Mouse (Mus musculus) heart, embryonic 16.5 days (tissue): ENCODE results near the gene Smyd2. TPM values are rescaled to one million over a fixed set of nuclear protein-coding genes. Genes with fewer than 3 reads are reported as not detected.

Source experiments
- ATAC-seq: fragments of 200-750 bp; cut with Nextera tagmentation; replicated peaks from 2 replicates; pipeline ENCODE4 v1.8.0; 2017; ENCODE audit warnings: moderate number of reproducible peaks; ENCODE audit not compliant: insufficient read depth, low FRiP score; ENCODE audit errors: extremely low read depth
- H3K27ac ChIP-seq: fragments of 300-500 bp; sonication (generic); 2 replicates; pipeline ENCODE4 v1.5.1; 2014; ENCODE audit warnings: mild to moderate bottlenecking, low read length, control low read depth, moderate library complexity
- H3K27me3 ChIP-seq: fragments of 300-500 bp; sonication (generic); 2 replicates; pipeline ENCODE4 v1.6.1; 2014; ENCODE audit warnings: low read length, mixed read lengths; ENCODE audit not compliant: control insufficient read depth, insufficient read depth
- H3K36me3 ChIP-seq: fragments of 300-500 bp; sonication (generic); 2 replicates; pipeline ENCODE4 v1.6.1; 2014; ENCODE audit not compliant: control insufficient read depth, insufficient read depth
- H3K4me1 ChIP-seq: fragments of 300-500 bp; sonication (generic); 2 replicates; pipeline ENCODE4 v1.6.1; 2014; ENCODE audit warnings: low read length, mixed read lengths; ENCODE audit not compliant: control insufficient read depth, insufficient read depth
- H3K4me2 ChIP-seq: fragments of 300-500 bp; sonication (generic); 2 replicates; pipeline ENCODE4 v1.6.1; 2014; ENCODE audit warnings: low read depth, mild to moderate bottlenecking, control low read depth, low read length
- H3K4me3 ChIP-seq: fragments of 300-500 bp; sonication (generic); 2 replicates; pipeline ENCODE4 v1.5.1; 2014; ENCODE audit warnings: mild to moderate bottlenecking, control low read depth, low read length
- H3K9ac ChIP-seq: fragments of 300-500 bp; sonication (generic); 2 replicates; pipeline ENCODE4 v1.6.1; 2014; ENCODE audit warnings: low read length, control low read depth
- H3K9me3 ChIP-seq: fragments of 300-500 bp; sonication (generic); replicated peaks from 2 replicates; pipeline ENCODE4 v1.6.1; 2016; ENCODE audit warnings: low read length; ENCODE audit not compliant: control insufficient read depth
- WGBS: fragments of 180-500 bp; shearing (Covaris S2); extraction: QIAGEN DNeasy Blood & Tissue Kit; methylation state at CpG from one replicate; pipeline ENCODE4 v1.1.7; 2014; 5-methylcytosine and 5-hydroxymethylcytosine counted together
- polyA plus RNA-seq: library from polyadenylated mRNA; unstranded; fragments of >200 nt; fragmentation: Nextera tagmentation; extraction: Ambion mirVana; gene quantifications from 2 replicates; pipeline ENCODE4 v1.2.1, GENCODE M21; 2015

Smyd2 gene
- polyA plus RNA-seq, 1 experiment from 2014 or later: 244 TPM

DNA sequence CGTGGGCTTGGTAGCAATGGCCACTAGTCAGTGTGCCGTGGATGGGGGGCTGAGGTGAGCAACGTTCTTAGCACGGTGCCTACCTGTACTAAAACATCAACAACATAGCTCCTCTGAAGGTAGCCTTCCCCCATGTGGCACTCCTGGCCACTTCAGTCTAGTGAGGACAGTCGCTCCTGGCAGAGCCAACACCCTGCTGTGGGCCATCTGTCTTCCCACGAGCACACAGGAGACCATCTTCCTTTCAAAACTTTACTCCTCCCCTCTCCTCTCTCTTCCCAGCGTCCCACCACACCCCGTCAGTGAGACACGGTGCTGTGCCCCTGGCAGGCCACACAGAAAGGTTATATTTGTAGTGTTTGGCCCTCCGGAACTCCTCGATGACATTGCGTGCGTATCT is 37.2 kb downstream of the Smyd2 start:
- 70% methylated on average over 13 of the region's 13 CpGs for WGBS
- no peak overlapping the region for H3K4me3 ChIP-seq
- H3K9me3 ChIP-seq: no peaks in the 10 kb centered on the region
- no peaks in the 10 kb centered on the region for H3K27me3 ChIP-seq
- H3K4me2 ChIP-seq: no peak overlapping the region
- H3K4me1 ChIP-seq: peaks cover 23% of the 10 kb centered on the region
- H3K9ac ChIP-seq: no peak overlapping the region
- no peak overlapping the region for H3K27ac ChIP-seq
- ATAC-seq: no peak
- peaks cover 25% of the 10 kb centered on the region for H3K36me3 ChIP-seq

DNA sequence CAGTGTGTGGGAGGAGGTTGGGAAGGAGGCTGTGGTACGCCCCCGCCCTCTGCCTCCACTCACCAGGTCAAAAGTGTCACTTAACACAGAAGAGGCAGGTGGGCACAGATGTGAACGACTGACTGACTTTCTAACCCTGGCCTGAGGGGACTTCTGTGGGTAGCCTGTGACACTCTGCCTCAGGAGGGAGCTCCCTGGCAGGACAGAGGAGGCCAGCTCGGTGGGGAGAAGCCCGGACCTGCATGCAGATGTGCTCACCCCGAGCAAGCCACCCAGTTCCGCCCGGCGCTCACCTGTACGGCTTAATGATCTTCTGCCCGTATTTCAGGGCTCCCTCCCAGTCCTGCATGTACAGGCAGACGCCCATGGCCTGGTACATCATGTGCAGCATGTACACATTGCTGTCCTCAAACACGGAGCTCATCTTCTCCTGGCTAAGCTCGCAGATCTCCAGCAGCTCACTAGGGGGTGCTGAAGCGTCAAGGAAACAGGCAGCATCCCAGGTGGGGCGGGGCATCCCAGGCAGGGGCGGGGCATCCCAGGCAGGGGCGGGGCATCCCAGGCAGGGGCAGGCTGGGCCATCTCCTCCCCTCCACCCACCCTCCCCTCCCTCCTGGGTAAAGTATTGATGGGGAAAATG is 38.5 kb downstream of the Smyd2 start:
- peaks cover 21% of the 10 kb centered on the region for H3K4me1 ChIP-seq
- no peak overlapping the region for H3K4me3 ChIP-seq
- no peak overlapping the region for H3K4me2 ChIP-seq
- no peaks in the 10 kb centered on the region for H3K9me3 ChIP-seq
- H3K27me3 ChIP-seq: no peaks in the 10 kb centered on the region
- H3K27ac ChIP-seq: no peak overlapping the region
- no peak overlapping the region for H3K9ac ChIP-seq
- WGBS: 48% methylated on average over 18 of the region's 18 CpGs
- peaks cover 25% of the 10 kb centered on the region for H3K36me3 ChIP-seq
- no peak for ATAC-seq

DNA sequence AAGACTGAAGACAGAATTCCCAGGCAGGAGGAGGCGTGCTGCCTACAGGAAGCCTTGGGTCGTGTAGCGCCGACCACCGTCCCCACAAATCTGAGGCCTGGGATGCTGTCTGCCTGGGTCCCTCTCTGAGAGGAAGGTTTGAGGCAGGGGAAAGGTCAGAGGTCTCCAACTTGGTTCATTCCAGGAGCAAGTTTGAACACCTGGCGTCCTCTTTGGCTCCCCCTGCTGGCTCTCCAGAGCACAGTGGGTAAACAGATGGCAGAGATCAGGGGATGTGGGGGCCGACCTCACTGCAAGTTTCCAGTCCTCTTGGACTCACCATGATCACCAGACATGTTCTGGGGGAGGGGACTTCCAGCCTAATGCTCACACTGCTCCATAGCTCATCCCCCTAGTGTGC is 39.3 kb downstream of the Smyd2 start:
- no peak for ATAC-seq
- H3K4me1 ChIP-seq: peaks cover 15% of the 10 kb centered on the region
- no peak overlapping the region for H3K27ac ChIP-seq
- H3K9me3 ChIP-seq: no peaks in the 10 kb centered on the region
- H3K27me3 ChIP-seq: no peaks in the 10 kb centered on the region
- 59% methylated on average over 7 of the region's 7 CpGs for WGBS
- H3K36me3 ChIP-seq: peaks cover 23% of the 10 kb centered on the region
- no peak overlapping the region for H3K4me2 ChIP-seq
- no peak overlapping the region for H3K4me3 ChIP-seq
- no peak overlapping the region for H3K9ac ChIP-seq

DNA sequence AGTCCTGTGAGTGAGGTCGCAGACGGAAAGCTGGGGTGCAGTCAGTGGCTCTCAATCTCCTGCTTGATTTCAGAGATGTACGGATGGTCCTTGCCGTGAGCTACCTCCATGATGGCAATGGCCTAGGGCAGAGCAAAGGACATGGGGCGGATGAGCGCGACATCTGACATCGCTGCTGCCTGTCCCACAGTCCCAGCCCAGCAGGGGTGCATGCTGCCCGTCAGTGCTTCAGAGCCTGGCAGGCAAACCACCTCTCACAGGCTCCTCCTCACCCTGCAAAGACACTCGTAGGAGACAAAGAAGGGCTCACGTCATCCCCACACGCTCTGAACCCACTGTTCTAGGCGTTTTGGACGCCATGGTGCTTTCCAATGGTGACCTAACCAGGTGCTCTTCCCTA is 41.4 kb downstream of the Smyd2 start:
- H3K4me2 ChIP-seq: no peak overlapping the region
- peak overlapping the region; percentile 28; the same call in 1 of the 2 replicates for H3K9ac ChIP-seq
- H3K4me1 ChIP-seq: peaks cover 27% of the 10 kb centered on the region
- no peak for ATAC-seq
- H3K36me3 ChIP-seq: peaks cover 29% of the 10 kb centered on the region
- H3K9me3 ChIP-seq: no peaks in the 10 kb centered on the region
- H3K27ac ChIP-seq: peak overlapping the region; percentile 70
- no peak overlapping the region for H3K4me3 ChIP-seq
- 79% methylated on average over 14 of the region's 14 CpGs for WGBS
- H3K27me3 ChIP-seq: no peaks in the 10 kb centered on the region

DNA sequence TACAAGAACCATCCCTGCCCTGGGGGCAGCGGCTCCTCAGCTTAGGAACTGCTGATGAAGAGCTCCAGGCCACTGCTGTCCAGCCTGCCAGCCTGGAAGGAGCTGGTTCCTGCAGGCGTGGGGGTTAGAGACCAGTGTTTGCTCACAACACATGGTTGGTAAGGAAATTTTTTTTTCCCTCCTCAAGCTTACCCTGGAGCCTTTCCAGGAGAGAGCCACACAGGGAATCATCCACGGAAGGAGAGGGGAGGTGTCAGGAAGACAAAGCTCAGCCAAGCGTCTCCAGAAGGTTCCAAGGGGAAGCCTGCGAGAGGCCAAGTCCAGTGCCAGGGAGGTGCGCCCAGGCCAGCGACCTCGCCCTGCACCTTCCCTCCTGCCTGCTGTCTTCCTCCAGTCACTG is 42.2 kb downstream of the Smyd2 start:
- no peaks in the 10 kb centered on the region for H3K9me3 ChIP-seq
- H3K4me2 ChIP-seq: no peak overlapping the region
- peak; percentile 35; the same call in 1 of the 2 replicates for ATAC-seq
- 41% methylated on average over 8 of the region's 8 CpGs for WGBS
- no peak overlapping the region for H3K9ac ChIP-seq
- H3K27me3 ChIP-seq: no peaks in the 10 kb centered on the region
- H3K36me3 ChIP-seq: peaks cover 27% of the 10 kb centered on the region
- H3K4me1 ChIP-seq: peaks cover 35% of the 10 kb centered on the region
- peak overlapping the region; percentile 70 for H3K27ac ChIP-seq
- no peak overlapping the region for H3K4me3 ChIP-seq

DNA sequence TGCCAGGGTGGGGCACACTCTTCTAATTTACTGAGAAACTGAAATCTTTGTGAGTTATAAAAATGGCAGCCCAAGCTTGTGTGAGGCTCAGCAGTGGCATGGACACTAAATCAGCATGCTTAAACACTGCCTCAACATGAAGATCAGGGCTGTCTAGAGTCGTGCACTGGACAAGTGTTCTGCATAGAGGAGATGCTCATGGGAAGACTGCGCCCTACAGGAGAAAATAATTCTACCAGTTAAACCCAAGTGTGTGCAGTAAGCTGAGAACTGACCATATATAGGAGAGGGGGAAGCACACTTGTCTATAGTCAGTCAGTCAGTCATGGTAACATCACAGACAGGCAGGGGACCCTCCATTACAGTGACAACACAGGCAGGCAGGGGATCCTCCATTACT is 43.0 kb downstream of the Smyd2 start:
- no peak overlapping the region for H3K4me3 ChIP-seq
- H3K9ac ChIP-seq: no peak overlapping the region
- H3K27ac ChIP-seq: peak overlapping the region; percentile 70
- no peaks in the 10 kb centered on the region for H3K9me3 ChIP-seq
- ATAC-seq: no peak
- 46% methylated on average over 2 of the region's 2 CpGs for WGBS
- H3K36me3 ChIP-seq: peaks cover 23% of the 10 kb centered on the region
- no peak overlapping the region for H3K4me2 ChIP-seq
- no peaks in the 10 kb centered on the region for H3K27me3 ChIP-seq
- H3K4me1 ChIP-seq: peaks cover 42% of the 10 kb centered on the region

DNA sequence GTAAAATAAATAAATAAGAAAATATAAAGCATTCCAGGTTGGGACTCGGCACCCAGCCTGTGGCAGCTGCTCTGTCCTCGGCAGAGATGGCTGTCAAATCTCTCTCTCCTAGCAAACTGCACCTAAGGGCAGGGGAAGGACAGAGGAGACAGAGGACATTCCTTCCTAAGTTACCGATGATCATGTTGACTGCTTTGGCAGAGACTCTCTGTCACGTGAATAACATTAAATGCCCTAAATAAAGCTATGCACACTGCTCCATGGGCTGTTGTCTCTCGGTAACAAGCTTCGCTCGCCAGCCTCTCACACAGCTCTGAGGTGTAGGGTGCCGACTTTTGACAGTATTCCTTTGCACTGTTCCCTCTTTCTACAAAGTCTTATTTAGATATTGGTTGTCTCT is 46.0 kb downstream of the Smyd2 start:
- Histone ChIP-seq H3K9ac (no peak overlapping the region; the same call in 1 of the 2 replicates), H3K27ac (peak overlapping the region; percentile 71)

GRCm38 (mm10) chr1:189875439-189875861 is 46.7 kb downstream of the Smyd2 start:
- no peak overlapping the region for H3K4me3 ChIP-seq
- ATAC-seq: no peak
- H3K9me3 ChIP-seq: no peaks in the 10 kb centered on the region
- peaks cover 40% of the 10 kb centered on the region for H3K4me1 ChIP-seq
- no peak overlapping the region; the same call in 1 of the 2 replicates for H3K9ac ChIP-seq
- 28% methylated on average over 6 of the region's 6 CpGs for WGBS
- H3K4me2 ChIP-seq: no peak overlapping the region
- H3K27ac ChIP-seq: peak overlapping the region; percentile 71
- H3K27me3 ChIP-seq: no peaks in the 10 kb centered on the region
- peaks cover 14% of the 10 kb centered on the region for H3K36me3 ChIP-seq

More for the DNA sequence above, 46.0 kb downstream of the Smyd2 start:
- WGBS: 48% methylated on average over 8 of the region's 8 CpGs
- no peak overlapping the region for H3K4me3 ChIP-seq
- H3K36me3 ChIP-seq: peaks cover 13% of the 10 kb centered on the region
- H3K4me2 ChIP-seq: peak overlapping the region; percentile 25; the same call in 1 of the 2 replicates
- ATAC-seq: peak; percentile 61
- H3K27me3 ChIP-seq: no peaks in the 10 kb centered on the region
- H3K9me3 ChIP-seq: no peaks in the 10 kb centered on the region
- H3K4me1 ChIP-seq: peaks cover 44% of the 10 kb centered on the region

DNA sequence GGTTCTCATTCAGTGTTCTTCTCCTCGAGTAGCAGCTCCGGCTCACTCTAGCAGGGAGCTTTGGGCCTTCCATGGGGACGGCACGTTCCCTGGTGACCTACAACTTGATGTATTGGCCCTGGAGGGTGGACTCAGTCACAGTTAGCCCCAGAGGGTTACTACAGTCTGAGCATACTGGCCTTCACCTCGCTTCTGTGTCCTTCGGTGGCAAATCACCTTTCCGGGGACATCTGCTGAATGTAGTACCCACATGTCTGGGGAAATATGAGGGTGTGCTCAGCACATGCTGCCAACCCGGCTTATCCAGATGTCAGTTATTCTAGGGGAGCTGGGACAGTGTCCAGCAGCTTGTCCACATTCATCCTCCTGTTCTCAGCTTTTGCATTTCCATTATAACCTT is 48.6 kb downstream of the Smyd2 start:
- peaks cover 20% of the 10 kb centered on the region for H3K36me3 ChIP-seq
- H3K27me3 ChIP-seq: no peaks in the 10 kb centered on the region
- peaks cover 33% of the 10 kb centered on the region for H3K4me1 ChIP-seq
- no peak overlapping the region for H3K9ac ChIP-seq
- peak overlapping the region; percentile 79 for H3K27ac ChIP-seq
- no peak overlapping the region for H3K4me3 ChIP-seq
- no peak overlapping the region for H3K4me2 ChIP-seq
- WGBS: 69% methylated on average over 8 of the region's 8 CpGs
- ATAC-seq: peak; percentile 10; the same call in 1 of the 2 replicates
- H3K9me3 ChIP-seq: no peaks in the 10 kb centered on the region
